Mouse (Mus musculus): ENCODE data around the gene Nfia.

The Nfia gene

GRCm38 (mm10) chr4:98104161-98104560 lies 331.6 kb downstream of the Nfia start:
- no peak for DNase-seq (ENCODE audit: low spot score)

GRCm38 (mm10) chr4:98104911-98105702 lies 332.6 kb downstream of the Nfia start:
- DNase-seq (ENCODE audit: low spot score), result no peak

- no peak for DNase-seq (ENCODE audit: low spot score)
These were observed 333.4 kb downstream of the Nfia start for GRCm38 (mm10) chr4:98105971-98106370.

- no peak for DNase-seq (ENCODE audit: low spot score)
These were observed 334.0 kb downstream of the Nfia start for GRCm38 (mm10) chr4:98106445-98107092.

- DNase-seq (ENCODE audit: low spot score), result no peak
These were observed 334.5 kb downstream of the Nfia start for GRCm38 (mm10) chr4:98107093-98107453.

GRCm38 (mm10) chr4:98107936-98108675 lies 335.6 kb downstream of the Nfia start:
- no peak for DNase-seq (ENCODE audit: low spot score)

GRCm38 (mm10) chr4:98108676-98109016 lies 336.1 kb downstream of the Nfia start:
- DNase-seq (ENCODE audit: low spot score), result no peak

GRCm38 (mm10) chr4:98109064-98109463 lies 336.5 kb downstream of the Nfia start:
- peak; percentile 51 for DNase-seq (ENCODE audit: low spot score)

GRCm38 (mm10) chr4:98109911-98110310 lies 337.4 kb downstream of the Nfia start:
- no peak for DNase-seq (ENCODE audit: low spot score)

- DNase-seq (ENCODE audit: low spot score), result no peak
These were observed 340.9 kb downstream of the Nfia start for GRCm38 (mm10) chr4:98113289-98114024.

- no peak for DNase-seq (ENCODE audit: low spot score)
These were observed 342.4 kb downstream of the Nfia start for GRCm38 (mm10) chr4:98114966-98115365.

GRCm38 (mm10) chr4:98115401-98115800 lies 342.9 kb downstream of the Nfia start:
- no peak for DNase-seq (ENCODE audit: low spot score)

GRCm38 (mm10) chr4:98116046-98116445 lies 343.5 kb downstream of the Nfia start:
- no peak for DNase-seq (ENCODE audit: low spot score)

GRCm38 (mm10) chr4:98118126-98118525 lies 345.6 kb downstream of the Nfia start:
- DNase-seq (ENCODE audit: low spot score), result no peak

- no peak for DNase-seq (ENCODE audit: low spot score)
These were observed 346.5 kb downstream of the Nfia start for GRCm38 (mm10) chr4:98118761-98119675.

GRCm38 (mm10) chr4:98119949-98120531 lies 347.5 kb downstream of the Nfia start:
- DNase-seq (ENCODE audit: low spot score), result no peak

- DNase-seq (ENCODE audit: low spot score), result no peak
These were observed 348.3 kb downstream of the Nfia start for GRCm38 (mm10) chr4:98120706-98121340.

GRCm38 (mm10) chr4:98126003-98126677 lies 353.6 kb downstream of the Nfia start:
- DNase-seq (ENCODE audit: low spot score), result no peak

GRCm38 (mm10) chr4:98130798-98131197 lies 358.3 kb downstream of the Nfia start:
- no peak for DNase-seq (ENCODE audit: low spot score)

- DNase-seq (ENCODE audit: low spot score), result no peak
These were observed 361.5 kb downstream of the Nfia start for GRCm38 (mm10) chr4:98134027-98134426.

Data from ovary, postnatal 14 days (tissue).